Mouse (Mus musculus): ENCODE results near the gene Thap2. TPM values are rescaled to one million over a fixed set of nuclear protein-coding genes. Genes with fewer than 3 reads are reported as not detected.

The Thap2 gene
- polyA plus RNA-seq, 1 experiment from 2014 or later = 29.7 TPM

DNA sequence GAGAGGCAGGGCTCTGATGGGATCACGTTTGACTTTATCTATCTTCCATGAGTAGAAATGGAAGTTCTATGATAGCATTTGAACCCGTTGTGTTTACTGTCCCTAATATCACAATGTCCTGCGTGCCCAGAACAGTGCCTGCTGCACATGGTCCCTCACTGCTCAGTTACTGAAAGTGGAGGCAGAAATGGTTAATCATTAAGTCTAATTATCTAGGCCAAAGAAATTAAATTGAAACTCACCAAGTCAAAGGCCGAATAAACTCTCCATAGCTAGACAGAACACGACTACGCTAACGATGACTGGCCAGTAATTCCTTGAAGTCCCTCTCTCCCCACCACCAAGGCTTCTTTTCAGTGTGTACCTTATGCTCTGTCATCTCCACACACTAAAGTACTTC is 34.7 kb downstream of the Thap2 start:
- no peak overlapping the region for H3K9ac ChIP-seq
- no peaks in the 10 kb centered on the region for H3K9me3 ChIP-seq
- 85% methylated on average over 7 of the region's 7 CpGs for WGBS
- ATAC-seq (ENCODE audit: low FRiP score, low read depth) = no peak
- no peak overlapping the region for H3K4me2 ChIP-seq (replicated peaks)
- no peak overlapping the region for H3K4me3 ChIP-seq
- no peaks in the 10 kb centered on the region for H3K4me1 ChIP-seq
- no peak overlapping the region for H3K27ac ChIP-seq
- H3K36me3 ChIP-seq = peaks cover 10% of the 10 kb centered on the region
- H3K27me3 ChIP-seq = no peaks in the 10 kb centered on the region

DNA sequence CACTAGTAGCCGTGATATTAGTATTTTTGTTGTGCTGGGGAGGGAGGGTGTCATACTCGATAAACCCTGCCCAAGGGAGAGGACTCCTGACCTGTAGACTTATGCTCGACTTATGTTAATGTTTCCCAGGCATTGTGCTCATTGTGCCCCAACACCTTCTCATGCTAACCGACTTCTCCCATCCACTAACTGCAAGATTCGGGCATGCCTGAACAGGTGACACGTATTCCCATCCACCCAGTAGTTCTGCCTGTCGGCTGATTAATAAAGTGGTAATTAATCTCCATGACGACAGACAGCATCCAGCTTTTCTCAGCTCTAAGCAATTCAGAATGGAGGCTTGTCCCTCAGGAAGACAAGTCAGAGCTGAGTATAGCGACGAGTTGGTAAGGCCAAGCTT is 35.2 kb downstream of the Thap2 start:
- Histone ChIP-seq H3K9me3 (no peaks in the 10 kb centered on the region), H3K36me3 (peaks cover 10% of the 10 kb centered on the region), H3K4me3 (no peak overlapping the region), H3K9ac (no peak overlapping the region), H3K27me3 (no peaks in the 10 kb centered on the region), H3K27ac (no peak overlapping the region), H3K4me1 (no peaks in the 10 kb centered on the region), H3K4me2 (replicated peaks) (no peak overlapping the region)
- ATAC-seq (ENCODE audit: low FRiP score, low read depth) = no peak
- 76% methylated on average over 10 of the region's 10 CpGs for WGBS

DNA sequence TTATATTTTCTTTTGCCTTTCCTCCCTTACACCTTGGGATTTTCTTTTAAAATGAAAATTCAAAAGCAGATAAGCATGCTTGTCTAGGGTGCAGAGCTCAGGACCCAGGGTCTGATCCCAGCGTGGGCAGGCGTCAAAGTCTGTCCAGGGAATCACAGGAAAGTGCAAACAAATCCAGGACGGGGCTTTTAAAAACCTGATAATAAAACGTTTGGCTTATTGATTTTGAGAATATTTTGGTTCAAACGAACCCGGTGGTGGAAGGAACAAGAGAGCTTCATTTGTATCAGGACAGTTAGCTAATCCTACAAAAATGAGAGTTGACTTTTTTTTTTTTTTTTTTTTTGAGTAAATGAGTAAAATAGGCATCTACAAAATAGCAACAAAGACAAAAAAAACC is 36.1 kb downstream of the Thap2 start:
- ATAC-seq (ENCODE audit: low FRiP score, low read depth) = no peak
- H3K4me1 ChIP-seq = no peaks in the 10 kb centered on the region
- no peaks in the 10 kb centered on the region for H3K9me3 ChIP-seq
- H3K27ac ChIP-seq = no peak overlapping the region
- no peak overlapping the region for H3K9ac ChIP-seq
- no peak overlapping the region for H3K4me3 ChIP-seq
- H3K27me3 ChIP-seq = no peaks in the 10 kb centered on the region
- H3K36me3 ChIP-seq = peaks cover 17% of the 10 kb centered on the region
- H3K4me2 ChIP-seq (replicated peaks) = no peak overlapping the region
- 83% methylated on average over 6 of the region's 6 CpGs for WGBS

DNA sequence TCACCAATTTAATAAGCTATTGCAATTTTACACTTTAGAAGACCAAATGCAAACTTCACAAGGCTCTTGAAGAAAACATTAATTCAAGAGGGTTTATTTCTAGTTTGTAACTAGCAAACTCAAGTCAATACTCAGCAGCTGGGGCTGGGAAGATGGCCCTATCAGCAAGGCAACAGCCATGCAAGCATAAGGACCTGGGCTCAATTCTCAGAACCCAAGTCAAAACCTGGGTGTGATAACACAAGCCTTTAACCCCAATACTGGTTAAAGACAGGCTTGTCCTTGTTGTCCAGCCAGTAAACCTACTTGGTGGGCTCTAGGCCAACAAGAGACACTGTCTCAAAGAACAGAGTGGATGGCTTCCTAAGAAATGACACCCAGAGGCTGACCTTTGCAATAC is 37.8 kb downstream of the Thap2 start:
- ATAC-seq (ENCODE audit: low FRiP score, low read depth) = no peak
- H3K27ac ChIP-seq = no peak overlapping the region
- H3K9ac ChIP-seq = no peak overlapping the region
- no peaks in the 10 kb centered on the region for H3K9me3 ChIP-seq
- H3K4me3 ChIP-seq = no peak overlapping the region
- H3K4me1 ChIP-seq = no peaks in the 10 kb centered on the region
- no peaks in the 10 kb centered on the region for H3K27me3 ChIP-seq
- H3K36me3 ChIP-seq = peaks cover 29% of the 10 kb centered on the region
- no peak overlapping the region for H3K4me2 ChIP-seq (replicated peaks)

DNA sequence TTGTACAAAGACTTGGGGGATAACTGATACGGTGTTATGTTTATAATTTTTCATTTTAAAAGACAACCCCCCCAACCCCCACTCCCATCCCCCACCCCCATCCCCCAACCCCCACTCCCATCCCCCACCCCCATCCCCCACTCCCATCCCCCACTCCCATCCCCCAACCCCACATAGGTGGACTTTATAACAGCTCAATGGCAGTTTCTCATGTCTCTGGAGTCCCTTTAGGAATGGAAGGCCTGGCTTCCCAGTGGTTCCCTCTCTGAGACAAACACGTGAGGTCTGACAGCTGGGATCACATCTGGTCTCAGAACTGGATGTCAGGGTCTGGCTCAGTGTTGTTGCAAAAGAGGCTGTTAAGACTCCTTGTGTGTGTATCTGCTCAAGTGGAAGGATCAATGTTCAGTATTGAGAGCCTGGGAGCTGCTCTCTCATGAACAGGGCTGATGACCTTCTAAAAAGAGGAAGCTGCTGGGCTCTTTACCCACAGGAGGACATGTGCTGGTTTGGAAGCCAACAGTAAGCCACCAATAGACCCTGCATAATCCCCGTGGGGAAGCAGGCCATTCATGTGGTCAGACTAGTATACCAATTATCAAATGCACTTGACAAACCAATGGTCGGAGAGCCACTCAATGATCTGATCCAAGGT is 41.3 kb downstream of the Thap2 start:
- Histone ChIP-seq H3K36me3 (peaks cover 42% of the 10 kb centered on the region), H3K27me3 (no peaks in the 10 kb centered on the region), H3K9me3 (no peaks in the 10 kb centered on the region), H3K4me1 (no peaks in the 10 kb centered on the region), H3K27ac (no peak overlapping the region), H3K4me3 (no peak overlapping the region), H3K9ac (no peak overlapping the region), H3K4me2 (replicated peaks) (no peak overlapping the region)
- ATAC-seq (ENCODE audit: low FRiP score, low read depth) = no peak
- 78% methylated on average over 4 of the region's 4 CpGs for WGBS

DNA sequence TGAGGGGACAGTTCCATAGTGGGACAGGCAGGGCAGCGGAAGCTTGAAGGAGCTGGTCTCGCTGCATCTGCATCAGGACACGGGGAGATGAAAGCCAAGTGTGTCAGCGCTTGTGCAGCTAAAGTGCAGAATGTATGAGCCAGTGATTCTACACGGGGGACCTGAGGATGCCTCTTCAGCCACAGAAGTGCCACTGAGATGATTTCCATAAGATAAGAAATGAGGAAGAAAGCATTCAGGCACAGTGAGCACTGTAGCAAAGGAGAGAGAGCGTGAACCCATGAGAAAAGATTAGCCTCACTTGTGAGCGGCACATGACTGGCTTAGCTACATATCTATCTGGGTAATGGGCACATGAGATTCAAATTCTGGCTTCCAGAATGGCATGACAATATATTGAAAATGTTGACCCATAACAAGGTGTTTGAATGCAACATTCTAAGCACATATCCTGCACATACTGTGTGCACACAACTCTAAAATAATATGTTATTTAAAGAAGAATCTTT is 44.4 kb downstream of the Thap2 start:
- Histone ChIP-seq H3K4me2 (replicated peaks) (no peak overlapping the region), H3K27ac (no peak overlapping the region), H3K4me1 (no peaks in the 10 kb centered on the region), H3K9me3 (no peaks in the 10 kb centered on the region), H3K36me3 (peaks cover 32% of the 10 kb centered on the region), H3K9ac (no peak overlapping the region), H3K27me3 (no peaks in the 10 kb centered on the region), H3K4me3 (no peak overlapping the region)
- ATAC-seq (ENCODE audit: low FRiP score, low read depth) = no peak
- WGBS = 96% methylated on average over 7 of the region's 7 CpGs

DNA sequence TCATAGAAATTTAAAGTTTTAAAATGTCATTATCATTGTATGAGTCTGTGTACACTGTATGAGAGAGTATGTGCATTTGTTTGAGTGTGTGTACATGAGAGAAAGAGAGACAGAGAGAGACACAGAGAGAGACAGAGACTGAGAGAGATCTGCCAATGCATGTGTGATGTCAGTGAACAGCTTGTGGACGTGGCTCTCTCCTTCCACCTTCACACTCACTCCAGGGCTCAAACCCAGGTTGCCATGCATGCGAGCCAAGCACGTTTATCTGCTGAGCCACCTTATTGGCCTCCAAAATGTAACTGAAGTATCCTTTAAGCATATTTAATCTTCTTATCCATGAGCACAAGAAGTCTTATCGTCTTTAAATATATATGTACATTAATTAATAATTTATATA is 47.3 kb downstream of the Thap2 start:
- no peak overlapping the region for H3K4me2 ChIP-seq (replicated peaks)
- WGBS = 78% methylated on average over 4 of the region's 4 CpGs
- no peak for ATAC-seq (ENCODE audit: low FRiP score, low read depth)
- no peaks in the 10 kb centered on the region for H3K27me3 ChIP-seq
- peaks cover 14% of the 10 kb centered on the region for H3K36me3 ChIP-seq
- no peak overlapping the region for H3K4me3 ChIP-seq
- H3K4me1 ChIP-seq = 0 out of 2 replicates have a peak, but pooled peaks cover 3% of the 10 kb centered on the region
- H3K9me3 ChIP-seq = no peaks in the 10 kb centered on the region
- H3K9ac ChIP-seq = no peak overlapping the region
- no peak overlapping the region for H3K27ac ChIP-seq

DNA sequence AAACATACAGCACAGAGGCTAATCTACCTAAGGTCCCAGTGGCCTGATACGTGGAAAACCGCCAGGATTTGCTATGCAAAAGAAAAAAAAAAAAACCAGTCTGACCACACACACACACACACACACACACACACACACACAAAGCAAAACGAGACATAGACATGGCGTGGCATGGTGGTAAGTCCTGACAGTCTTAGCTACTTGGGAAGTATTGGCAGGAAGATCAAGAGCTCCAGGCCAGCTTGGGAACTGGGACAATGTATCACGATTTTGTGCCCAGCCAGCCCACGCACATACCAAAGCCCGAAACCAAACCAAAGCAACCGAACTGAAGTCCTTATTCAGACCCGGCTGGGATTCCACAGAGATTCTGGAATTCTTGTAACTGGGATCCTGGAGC is 50.7 kb downstream of the Thap2 start:
- WGBS = 80% methylated on average over 9 of the region's 9 CpGs
- Histone ChIP-seq H3K9ac (no peak overlapping the region), H3K36me3 (no peaks in the 10 kb centered on the region), H3K4me2 (replicated peaks) (no peak overlapping the region), H3K9me3 (no peaks in the 10 kb centered on the region), H3K27me3 (no peaks in the 10 kb centered on the region), H3K4me1 (0 out of 2 replicates have a peak, but pooled peaks cover 5% of the 10 kb centered on the region), H3K27ac (no peak overlapping the region), H3K4me3 (no peak overlapping the region)
- no peak for ATAC-seq (ENCODE audit: low FRiP score, low read depth)

DNA sequence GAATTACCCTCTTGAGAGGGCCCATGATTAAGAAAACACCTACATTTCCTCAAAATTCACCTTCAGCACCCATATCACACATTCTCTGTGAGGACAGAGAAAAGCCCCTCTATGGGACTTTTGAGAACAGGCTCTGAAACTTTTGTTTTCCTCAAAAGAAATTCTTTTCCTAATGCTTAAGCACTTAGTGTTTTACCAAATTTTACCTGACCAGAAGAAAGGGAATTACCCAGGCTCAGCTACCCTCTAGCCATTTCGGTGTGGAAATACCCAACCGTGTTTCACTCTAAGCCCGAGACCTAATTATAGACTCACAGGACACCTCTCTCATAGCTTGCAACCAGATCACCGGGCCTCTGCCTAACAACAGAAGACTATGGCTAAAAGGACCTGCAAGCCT is 51.2 kb downstream of the Thap2 start:
- no peak overlapping the region for H3K9ac ChIP-seq
- H3K27ac ChIP-seq = no peak overlapping the region
- H3K4me3 ChIP-seq = no peak overlapping the region
- no peaks in the 10 kb centered on the region for H3K27me3 ChIP-seq
- 81% methylated on average over 4 of the region's 4 CpGs for WGBS
- ATAC-seq (ENCODE audit: low FRiP score, low read depth) = no peak
- 0 out of 2 replicates have a peak, but pooled peaks cover 7% of the 10 kb centered on the region for H3K4me1 ChIP-seq
- no peaks in the 10 kb centered on the region for H3K9me3 ChIP-seq
- no peak overlapping the region for H3K4me2 ChIP-seq (replicated peaks)
- H3K36me3 ChIP-seq = no peaks in the 10 kb centered on the region

DNA sequence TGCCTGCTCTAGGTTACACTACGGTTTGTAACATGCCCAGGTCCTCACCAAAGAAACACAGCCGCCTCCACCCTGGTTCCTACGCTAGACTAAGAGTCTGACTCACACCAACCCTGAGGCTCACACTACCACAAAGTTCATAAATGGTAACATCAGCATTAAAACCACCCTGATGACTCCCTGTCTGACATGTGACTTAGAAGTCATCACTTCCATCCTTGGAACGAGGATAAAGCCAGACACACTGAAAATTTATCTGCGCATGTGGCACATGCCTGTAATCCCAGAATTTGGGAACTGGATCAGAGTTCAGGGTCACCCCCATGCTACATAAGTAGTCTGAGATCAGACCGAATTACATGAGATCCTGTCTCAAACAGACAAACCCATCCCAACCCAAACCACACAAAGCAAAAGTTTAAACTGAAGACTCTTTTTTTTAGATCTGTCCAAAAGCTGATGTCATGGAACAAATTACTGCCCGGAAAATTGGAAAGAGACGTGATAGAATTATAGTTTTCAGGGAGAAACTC is 51.8 kb downstream of the Thap2 start:
- Histone ChIP-seq H3K4me2 (replicated peaks) (no peak overlapping the region), H3K4me3 (no peak overlapping the region), H3K27ac (no peak overlapping the region), H3K9ac (no peak overlapping the region), H3K4me1 (0 out of 2 replicates have a peak, but pooled peaks cover 7% of the 10 kb centered on the region), H3K9me3 (no peaks in the 10 kb centered on the region), H3K27me3 (no peaks in the 10 kb centered on the region), H3K36me3 (no peaks in the 10 kb centered on the region)
- WGBS = 85% methylated on average over 8 of the region's 8 CpGs
- no peak for ATAC-seq (ENCODE audit: low FRiP score, low read depth)

DNA sequence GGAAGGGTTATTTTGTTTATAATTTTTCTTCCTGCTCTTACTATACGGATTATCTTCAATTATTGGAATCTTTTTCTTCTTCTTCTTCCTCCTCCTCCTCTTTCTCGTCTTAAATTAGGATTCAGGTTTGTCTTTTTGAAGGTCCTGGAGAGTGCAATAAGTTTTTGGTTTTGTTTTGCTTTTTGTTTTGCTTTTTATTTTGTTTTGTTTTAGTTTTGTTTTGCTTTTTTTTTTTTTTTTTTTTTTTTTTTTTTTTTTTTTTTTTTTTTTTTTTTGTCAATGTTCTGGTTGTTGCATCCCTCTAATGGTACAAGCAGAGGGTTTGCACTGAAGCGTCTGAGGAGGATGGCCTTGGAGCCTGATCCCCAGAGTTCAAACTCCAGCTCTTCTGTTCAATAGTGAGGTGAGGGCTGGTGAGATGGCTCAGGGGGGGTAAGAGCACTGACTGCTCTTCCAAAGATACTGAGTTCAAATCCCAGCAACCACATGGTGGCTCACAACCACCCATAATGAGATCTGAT is 55.2 kb downstream of the Thap2 start:
- H3K4me2 ChIP-seq (replicated peaks) = no peak overlapping the region
- 76% methylated on average over 3 of the region's 3 CpGs for WGBS
- H3K4me1 ChIP-seq = peaks cover 7% of the 10 kb centered on the region; the same call in 1 of the 2 replicates
- no peak for ATAC-seq (ENCODE audit: low FRiP score, low read depth)
- no peak overlapping the region for H3K4me3 ChIP-seq
- no peaks in the 10 kb centered on the region for H3K27me3 ChIP-seq
- no peak overlapping the region for H3K27ac ChIP-seq
- no peaks in the 10 kb centered on the region for H3K9me3 ChIP-seq
- H3K9ac ChIP-seq = no peak overlapping the region
- no peaks in the 10 kb centered on the region for H3K36me3 ChIP-seq

DNA sequence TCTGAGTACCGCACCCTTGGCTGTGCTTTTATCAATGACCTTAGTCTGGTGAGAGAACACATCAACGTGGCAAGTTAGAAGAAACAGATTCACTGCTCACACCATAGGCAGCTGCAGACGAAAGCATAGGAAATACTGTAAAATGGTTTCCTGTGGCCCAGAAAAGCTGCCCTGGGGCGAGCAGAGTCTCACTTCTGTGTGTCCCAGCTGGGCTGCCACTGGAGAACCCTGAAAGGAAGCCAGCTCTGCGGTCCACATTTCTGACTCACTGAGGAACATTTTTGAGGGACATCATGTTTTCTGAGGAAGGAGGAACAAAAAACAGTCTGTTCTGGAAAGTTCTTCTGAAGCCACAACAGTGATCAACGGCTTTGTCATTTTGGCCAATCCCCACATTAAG is 55.7 kb downstream of the Thap2 start:
- no peak for ATAC-seq (ENCODE audit: low FRiP score, low read depth)
- H3K4me3 ChIP-seq = no peak overlapping the region
- peaks cover 7% of the 10 kb centered on the region; the same call in 1 of the 2 replicates for H3K4me1 ChIP-seq
- H3K9me3 ChIP-seq = no peaks in the 10 kb centered on the region
- no peaks in the 10 kb centered on the region for H3K36me3 ChIP-seq
- 52% methylated on average over 6 of the region's 6 CpGs for WGBS
- H3K27ac ChIP-seq = no peak overlapping the region
- no peaks in the 10 kb centered on the region for H3K27me3 ChIP-seq
- H3K9ac ChIP-seq = no peak overlapping the region
- no peak overlapping the region for H3K4me2 ChIP-seq (replicated peaks)
